Mouse (Mus musculus) heart, adult 18-20 months (tissue): ENCODE results near the gene Aspdh. TPM values are rescaled to one million over a fixed set of nuclear protein-coding genes. Genes with fewer than 3 reads are reported as not detected.

ENCODE experiments used
- DNase-seq, 2 experiments: peaks; one replicate each; pipeline ENCODE4 v3.0.0; 2021 to 2022; ENCODE audit warnings: mixed read lengths in 1 of 2
- total RNA-seq, 2 experiments: library from RNA; stranded (reverse); gene quantifications; 2 replicates each; pipeline ENCODE4 v1.2.3; 2021

Gene Aspdh
- total RNA-seq, 2 experiments from 2014 or later = 0.41 to 1.4 TPM

DNA sequence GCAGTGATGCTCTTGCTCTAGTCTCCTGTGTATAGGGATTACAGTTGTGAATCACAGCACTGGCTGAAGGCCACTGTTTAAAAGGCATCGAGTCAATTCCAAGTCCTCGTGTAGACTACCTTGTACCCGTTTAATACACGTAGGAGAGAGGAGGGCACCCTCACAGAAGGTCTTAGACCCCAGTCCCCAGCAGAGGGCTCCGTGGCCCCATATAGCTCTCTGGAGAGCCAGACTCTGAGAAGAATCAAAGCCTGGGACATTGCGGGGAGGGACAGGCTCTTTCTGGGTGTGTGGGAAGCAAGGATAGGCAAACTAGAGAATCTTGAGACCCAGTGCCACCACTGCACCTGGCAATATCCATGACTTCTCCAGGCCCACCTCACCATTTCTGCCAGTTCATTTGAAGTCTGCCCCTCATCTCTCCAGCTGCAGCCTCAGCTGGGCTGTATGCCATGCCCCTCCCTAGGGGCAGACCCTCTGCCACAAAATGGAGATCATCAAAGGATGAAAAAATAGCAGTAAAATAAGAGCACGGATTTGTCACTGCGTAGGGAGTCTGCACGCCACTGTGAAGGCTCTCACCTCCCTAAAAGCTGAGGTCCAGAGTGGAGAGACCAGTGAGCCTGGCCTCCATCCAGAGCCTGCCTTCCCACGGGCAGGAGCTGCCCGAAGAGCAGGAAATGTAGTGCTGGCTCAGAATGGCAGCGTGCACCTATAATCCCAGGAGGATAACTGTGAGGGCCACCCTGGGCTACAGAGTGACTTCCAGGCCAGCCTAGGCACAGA, 18.9 kb upstream of the Aspdh start:
- DNase-seq = no peak

- DNase-seq = no peak
These were observed 11.9 kb upstream of the Aspdh start for GRCm38 (mm10) chr7:44453256-44453655.

GRCm38 (mm10) chr7:44456302-44456701, 8.9 kb upstream of the Aspdh start:
- no peak for DNase-seq

DNA sequence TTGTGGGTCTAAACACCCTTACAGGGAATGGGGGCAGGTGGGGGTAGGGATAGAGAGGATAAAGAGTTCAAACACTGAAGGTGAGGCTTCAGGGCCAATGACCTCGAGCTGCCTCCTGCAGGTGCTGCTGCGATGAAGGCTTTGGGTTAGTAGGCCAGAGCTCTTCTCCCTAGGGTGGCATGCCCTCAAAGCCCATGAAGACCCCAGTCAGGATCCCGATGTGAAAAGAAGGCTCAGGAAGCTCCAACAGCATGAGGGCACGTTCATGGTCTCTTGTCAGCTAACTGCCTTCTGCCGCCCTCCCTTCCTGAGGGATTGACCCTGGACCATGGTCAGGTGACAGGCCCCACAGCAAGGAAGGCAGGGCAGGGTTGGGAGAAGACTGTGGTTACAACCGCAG, 5.1 kb upstream of the Aspdh start:
- no peak for DNase-seq

- DNase-seq = no peak
These were observed 4.3 kb upstream of the Aspdh start for GRCm38 (mm10) chr7:44460767-44461502.

DNA sequence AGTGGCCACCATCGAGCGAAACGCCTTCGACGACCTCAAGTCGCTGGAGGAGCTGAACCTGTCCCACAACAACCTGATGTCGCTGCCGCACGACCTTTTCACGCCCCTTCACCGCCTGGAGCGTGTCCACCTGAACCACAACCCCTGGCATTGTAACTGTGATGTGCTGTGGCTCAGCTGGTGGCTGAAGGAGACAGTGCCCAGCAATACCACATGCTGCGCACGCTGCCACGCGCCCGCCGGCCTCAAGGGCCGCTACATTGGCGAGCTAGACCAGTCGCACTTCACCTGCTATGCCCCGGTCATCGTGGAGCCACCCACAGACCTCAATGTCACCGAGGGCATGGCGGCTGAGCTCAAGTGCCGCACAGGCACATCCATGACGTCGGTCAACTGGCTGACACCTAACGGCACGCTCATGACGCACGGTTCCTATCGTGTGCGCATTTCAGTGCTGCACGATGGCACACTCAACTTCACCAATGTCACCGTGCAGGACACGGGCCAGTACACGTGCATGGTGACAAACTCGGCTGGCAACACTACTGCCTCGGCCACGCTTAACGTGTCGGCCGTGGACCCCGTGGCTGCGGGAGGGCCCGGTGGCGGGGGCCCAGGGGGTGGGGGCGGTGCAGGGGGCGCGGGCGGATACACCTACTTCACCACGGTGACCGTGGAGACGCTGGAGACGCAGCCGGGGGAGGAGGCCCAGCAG, 3.5 kb upstream of the Aspdh start:
- no peak for DNase-seq

- no peak for DNase-seq
These were observed 2.8 kb upstream of the Aspdh start for GRCm38 (mm10) chr7:44462218-44463055.

DNA sequence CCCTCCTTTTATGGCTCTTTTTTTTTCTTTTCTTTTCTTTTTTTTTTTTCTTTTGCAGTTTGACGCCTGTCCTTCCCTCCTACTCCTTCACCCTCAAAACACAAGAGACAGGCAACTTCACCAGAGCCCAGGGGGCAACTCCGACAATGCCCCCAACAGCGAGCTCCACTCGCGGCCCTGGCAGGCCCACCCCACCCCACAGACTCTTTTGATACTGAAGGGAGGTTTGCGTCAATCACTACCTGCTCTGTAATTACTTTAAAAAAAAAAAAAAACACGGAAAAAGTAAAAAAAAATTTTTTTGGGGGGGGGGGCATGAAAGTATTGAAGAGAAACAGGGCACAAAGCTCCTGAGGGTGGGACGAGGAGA, 2.1 kb upstream of the Aspdh start:
- DNase-seq = no peak

GRCm38 (mm10) chr7:44463556-44464225, 1.5 kb upstream of the Aspdh start:
- DNase-seq = no peak

DNA sequence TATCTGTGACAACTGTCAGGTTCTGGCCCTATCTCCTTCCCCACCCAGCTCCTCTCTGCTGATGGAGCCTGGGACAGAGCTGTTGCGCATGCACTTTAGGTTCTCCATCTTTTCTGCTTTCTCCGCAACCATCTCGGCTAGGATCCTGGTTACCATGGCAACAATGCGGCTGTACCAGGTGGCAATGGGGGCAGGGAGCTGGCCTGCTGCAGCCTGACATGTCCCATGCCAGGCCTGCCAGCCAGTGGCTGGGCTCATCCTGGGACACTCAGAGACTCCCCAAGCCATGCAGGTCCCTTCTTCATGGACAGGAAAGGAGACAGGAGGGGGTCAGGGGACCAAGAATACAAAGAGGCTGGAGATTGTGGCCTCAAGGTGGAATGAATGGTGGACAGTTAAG, 680 bp upstream of the Aspdh start:
- no peak for DNase-seq

- DNase-seq = no peak
These were observed 1.1 kb downstream of the Aspdh start for GRCm38 (mm10) chr7:44466006-44466887.

GRCm38 (mm10) chr7:44466888-44467311, 1.7 kb downstream of the Aspdh start:
- no peak for DNase-seq

- peak; percentile 96 to 98 for DNase-seq
These were observed 2.7 kb downstream of the Aspdh start, which contains the start of gene Josd2 for GRCm38 (mm10) chr7:44467811-44468411. Gene Josd2 (plus strand): TSS chr7:44467980.

GRCm38 (mm10) chr7:44468644-44469285, 3.6 kb downstream of the Aspdh start:
- DNase-seq = peak in 1 of 2 experiments; percentile 41

DNA sequence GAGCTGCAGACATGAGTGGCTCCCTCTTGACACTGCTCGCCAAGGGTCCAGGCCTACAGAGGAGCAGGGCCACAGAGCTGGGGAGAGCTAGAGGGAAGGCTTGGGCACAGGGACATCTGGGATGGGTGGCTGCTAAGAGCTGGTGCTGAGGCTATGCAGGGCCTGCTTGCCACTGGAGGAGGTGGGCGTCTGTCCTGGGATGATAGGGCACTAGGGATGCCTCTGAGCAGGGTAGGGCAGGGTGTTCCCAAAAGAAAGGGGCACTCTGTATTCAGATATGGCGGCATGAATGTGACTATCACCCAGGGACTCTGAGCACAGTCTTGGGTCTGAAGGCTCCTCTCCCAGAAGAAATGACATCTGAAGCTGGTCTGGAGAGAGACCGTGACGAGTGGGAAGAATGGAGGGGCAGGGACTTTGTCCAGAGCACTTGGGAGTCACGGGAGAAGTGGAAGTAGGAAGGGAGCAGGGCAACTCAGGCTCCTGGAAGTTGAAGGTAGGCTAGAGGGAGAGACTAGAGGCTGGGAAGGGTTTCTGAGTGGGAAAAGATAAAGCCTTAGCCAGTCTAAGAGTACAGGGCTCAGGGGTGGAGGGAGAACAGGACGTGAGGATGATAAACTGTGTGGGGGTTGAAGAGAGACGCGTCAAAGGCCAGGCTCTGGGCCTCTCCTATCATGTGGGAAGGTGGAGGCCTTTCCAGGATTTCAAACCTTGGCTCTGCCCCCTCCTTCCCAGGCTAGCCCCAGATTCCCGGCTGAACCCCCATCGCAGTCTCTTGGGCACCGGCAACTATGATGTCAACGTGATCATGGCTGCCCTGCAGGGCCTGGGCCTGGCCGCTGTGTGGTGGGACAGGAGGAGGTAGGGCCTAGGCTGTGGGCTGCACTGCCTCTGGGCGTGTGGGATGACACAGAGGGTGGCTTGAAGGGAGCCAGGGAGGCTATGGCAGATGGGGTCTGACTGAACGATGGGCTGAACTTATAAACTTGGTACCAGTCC, 4.8 kb downstream of the Aspdh start:
- no peak for DNase-seq

- peak in 1 of 2 experiments; percentile 30 for DNase-seq
These were observed 5.8 kb downstream of the Aspdh start for GRCm38 (mm10) chr7:44470696-44471612.
